Mouse (Mus musculus): ENCODE results near the gene Tmem214. TPM values are rescaled to one million over a fixed set of nuclear protein-coding genes. Genes with fewer than 3 reads are reported as not detected.

The Tmem214 gene
- polyA plus RNA-seq, 1 experiment from 2014 or later: 82.2 TPM

GRCm38 (mm10) chr5:30916841-30917240 lies 49.0 kb downstream of the Tmem214 start:
- no peak overlapping the region; the same call in 1 of the 2 replicates for H3K27ac ChIP-seq
- no peak overlapping the region for H3K4me2 ChIP-seq
- no peaks in the 10 kb centered on the region for H3K27me3 ChIP-seq
- H3K36me3 ChIP-seq: peaks cover 47% of the 10 kb centered on the region
- H3K4me3 ChIP-seq: no peak overlapping the region
- no peak for ATAC-seq (ENCODE audit: insufficient number of reproducible peaks, insufficient read depth, low FRiP score, low TSS enrichment, low read depth)
- WGBS: 93% methylated on average over 9 of the region's 9 CpGs
- H3K9ac ChIP-seq: peak overlapping the region; percentile 4; the same call in 1 of the 2 replicates
- peaks cover 86% of the 10 kb centered on the region for H3K4me1 ChIP-seq
- H3K9me3 ChIP-seq: no peaks in the 10 kb centered on the region

- no peak overlapping the region for H3K4me3 ChIP-seq
- no peaks in the 10 kb centered on the region for H3K9me3 ChIP-seq
- H3K36me3 ChIP-seq: peaks cover 47% of the 10 kb centered on the region
- peaks cover 87% of the 10 kb centered on the region for H3K4me1 ChIP-seq
- WGBS: 88% methylated on average over 11 of the region's 11 CpGs
- ATAC-seq (ENCODE audit: insufficient number of reproducible peaks, insufficient read depth, low FRiP score, low TSS enrichment, low read depth): no peak
- no peaks in the 10 kb centered on the region for H3K27me3 ChIP-seq
- 0 out of 2 replicates have a peak overlapping the region, but pooled peaks have one; percentile 4 for H3K9ac ChIP-seq
- H3K4me2 ChIP-seq: no peak overlapping the region
- H3K27ac ChIP-seq: no peak overlapping the region
These were observed 49.5 kb downstream of the Tmem214 start for GRCm38 (mm10) chr5:30917348-30917747.

- peaks cover 87% of the 10 kb centered on the region for H3K4me1 ChIP-seq
- H3K4me3 ChIP-seq: no peak overlapping the region
- 88% methylated on average over 31 of the region's 31 CpGs for WGBS
- peak overlapping the region; percentile 36 for H3K9ac ChIP-seq
- 0 out of 2 replicates have a peak overlapping the region, but pooled peaks have one; percentile 39 for H3K27ac ChIP-seq
- H3K36me3 ChIP-seq: peaks cover 47% of the 10 kb centered on the region
- no peak for ATAC-seq (ENCODE audit: insufficient number of reproducible peaks, insufficient read depth, low FRiP score, low TSS enrichment, low read depth)
- no peaks in the 10 kb centered on the region for H3K9me3 ChIP-seq
- no peak overlapping the region for H3K4me2 ChIP-seq
- no peaks in the 10 kb centered on the region for H3K27me3 ChIP-seq
These were observed 50.3 kb downstream of the Tmem214 start for GRCm38 (mm10) chr5:30917891-30918670.

- Histone ChIP-seq H3K9ac (peak overlapping the region; percentile 36), H3K36me3 (peaks cover 47% of the 10 kb centered on the region), H3K27ac (peak overlapping the region; percentile 39; the same call in 1 of the 2 replicates), H3K27me3 (no peaks in the 10 kb centered on the region), H3K4me2 (no peak overlapping the region), H3K9me3 (no peaks in the 10 kb centered on the region), H3K4me3 (no peak overlapping the region), H3K4me1 (peaks cover 84% of the 10 kb centered on the region)
- ATAC-seq (ENCODE audit: insufficient number of reproducible peaks, insufficient read depth, low FRiP score, low TSS enrichment, low read depth): no peak
- 75% methylated on average over 8 of the region's 8 CpGs for WGBS
These were observed 50.9 kb downstream of the Tmem214 start for GRCm38 (mm10) chr5:30918691-30919090.

- H3K9ac ChIP-seq: 0 out of 2 replicates have a peak overlapping the region, but pooled peaks have one; percentile 17
- peaks cover 73% of the 10 kb centered on the region for H3K4me1 ChIP-seq
- no peaks in the 10 kb centered on the region for H3K27me3 ChIP-seq
- no peaks in the 10 kb centered on the region for H3K9me3 ChIP-seq
- WGBS: 66% methylated on average over 11 of the region's 11 CpGs
- H3K4me3 ChIP-seq: no peak overlapping the region
- H3K4me2 ChIP-seq: no peak overlapping the region
- H3K27ac ChIP-seq: no peak overlapping the region
- H3K36me3 ChIP-seq: peaks cover 47% of the 10 kb centered on the region
- no peak for ATAC-seq (ENCODE audit: insufficient number of reproducible peaks, insufficient read depth, low FRiP score, low TSS enrichment, low read depth)
These were observed 52.2 kb downstream of the Tmem214 start for GRCm38 (mm10) chr5:30919831-30920614.

GRCm38 (mm10) chr5:30920621-30921020 lies 52.8 kb downstream of the Tmem214 start:
- 68% methylated on average over 19 of the region's 19 CpGs for WGBS
- ATAC-seq (ENCODE audit: insufficient number of reproducible peaks, insufficient read depth, low FRiP score, low TSS enrichment, low read depth): no peak

GRCm38 (mm10) chr5:30921256-30922033 lies 53.6 kb downstream of the Tmem214 start, which contains the start of gene Khk:
Gene Khk, plus strand, starts transcription at chr5:30921431.
- H3K27me3 ChIP-seq: no peaks in the 10 kb centered on the region
- ATAC-seq (ENCODE audit: insufficient number of reproducible peaks, insufficient read depth, low FRiP score, low TSS enrichment, low read depth): peak; percentile 79
- H3K9ac ChIP-seq: peak within 1 kb of the TSS; percentile 74
- peak within 1 kb of the TSS; percentile 46 for H3K4me3 ChIP-seq
- peak within 1 kb of the TSS; percentile 76 for H3K4me2 ChIP-seq
- no peaks in the 10 kb centered on the region for H3K9me3 ChIP-seq
- WGBS: 2% methylated on average over 40 of the region's 40 CpGs
- peak within 1 kb of the TSS; percentile 89 for H3K27ac ChIP-seq
- H3K36me3 ChIP-seq: peaks cover 51% of the 10 kb centered on the region
- peaks cover 62% of the 10 kb centered on the region for H3K4me1 ChIP-seq

More at GRCm38 (mm10) chr5:30920621-30921020, 52.8 kb downstream of the Tmem214 start:
- peaks cover 51% of the 10 kb centered on the region for H3K36me3 ChIP-seq
- peaks cover 68% of the 10 kb centered on the region for H3K4me1 ChIP-seq
- H3K27ac ChIP-seq: no peak overlapping the region
- no peak overlapping the region for H3K4me3 ChIP-seq
- peak overlapping the region; percentile 76; the same call in 1 of the 2 replicates for H3K4me2 ChIP-seq
- H3K27me3 ChIP-seq: no peaks in the 10 kb centered on the region
- H3K9me3 ChIP-seq: no peaks in the 10 kb centered on the region
- 0 out of 2 replicates have a peak overlapping the region, but pooled peaks have one; percentile 17 for H3K9ac ChIP-seq

GRCm38 (mm10) chr5:30922581-30923041 lies 54.8 kb downstream of the Tmem214 start:
- Histone ChIP-seq H3K9me3 (no peaks in the 10 kb centered on the region), H3K9ac (peak overlapping the region; percentile 74; the same call in 1 of the 2 replicates), H3K36me3 (peaks cover 39% of the 10 kb centered on the region), H3K4me1 (peaks cover 52% of the 10 kb centered on the region), H3K27me3 (no peaks in the 10 kb centered on the region), H3K4me3 (no peak overlapping the region), H3K4me2 (peak overlapping the region; percentile 76), H3K27ac (no peak overlapping the region)
- no peak for ATAC-seq (ENCODE audit: insufficient number of reproducible peaks, insufficient read depth, low FRiP score, low TSS enrichment, low read depth)
- WGBS: 76% methylated on average over 10 of the region's 10 CpGs

- no peaks in the 10 kb centered on the region for H3K27me3 ChIP-seq
- H3K36me3 ChIP-seq: peaks cover 34% of the 10 kb centered on the region
- H3K27ac ChIP-seq: no peak overlapping the region
- H3K4me2 ChIP-seq: no peak overlapping the region
- H3K4me1 ChIP-seq: peaks cover 52% of the 10 kb centered on the region
- WGBS: 89% methylated on average over 6 of the region's 6 CpGs
- H3K9ac ChIP-seq: no peak overlapping the region
- H3K9me3 ChIP-seq: no peaks in the 10 kb centered on the region
- ATAC-seq (ENCODE audit: insufficient number of reproducible peaks, insufficient read depth, low FRiP score, low TSS enrichment, low read depth): no peak
- no peak overlapping the region for H3K4me3 ChIP-seq
These were observed 55.3 kb downstream of the Tmem214 start for GRCm38 (mm10) chr5:30923119-30923518.

- H3K4me2 ChIP-seq: no peak overlapping the region
- no peak for ATAC-seq (ENCODE audit: insufficient number of reproducible peaks, insufficient read depth, low FRiP score, low TSS enrichment, low read depth)
These were observed 56.8 kb downstream of the Tmem214 start for GRCm38 (mm10) chr5:30924614-30925013.

GRCm38 (mm10) chr5:30925217-30925616 lies 57.4 kb downstream of the Tmem214 start:
- Histone ChIP-seq H3K27me3 (no peaks in the 10 kb centered on the region), H3K9ac (no peak overlapping the region), H3K4me1 (peaks cover 33% of the 10 kb centered on the region), H3K4me3 (no peak overlapping the region), H3K27ac (no peak overlapping the region), H3K9me3 (no peaks in the 10 kb centered on the region), H3K4me2 (no peak overlapping the region), H3K36me3 (peaks cover 13% of the 10 kb centered on the region)
- ATAC-seq (ENCODE audit: insufficient number of reproducible peaks, insufficient read depth, low FRiP score, low TSS enrichment, low read depth): no peak
- WGBS: 93% methylated on average over 5 of the region's 5 CpGs

More at GRCm38 (mm10) chr5:30924614-30925013, 56.8 kb downstream of the Tmem214 start:
- no peak overlapping the region for H3K27ac ChIP-seq
- no peaks in the 10 kb centered on the region for H3K9me3 ChIP-seq
- no peak overlapping the region for H3K4me3 ChIP-seq
- H3K36me3 ChIP-seq: peaks cover 19% of the 10 kb centered on the region
- H3K27me3 ChIP-seq: no peaks in the 10 kb centered on the region
- no peak overlapping the region for H3K9ac ChIP-seq
- peaks cover 38% of the 10 kb centered on the region for H3K4me1 ChIP-seq
- WGBS: 80% methylated on average over 8 of the region's 8 CpGs
